Mouse (Mus musculus): ENCODE measurements around the gene Disp2. TPM values are rescaled to one million over a fixed set of nuclear protein-coding genes. Genes with fewer than 3 reads are reported as not detected.

The Disp2 gene
- polyA plus RNA-seq, 1 experiment from 2014 or later: 2.5 TPM

DNA sequence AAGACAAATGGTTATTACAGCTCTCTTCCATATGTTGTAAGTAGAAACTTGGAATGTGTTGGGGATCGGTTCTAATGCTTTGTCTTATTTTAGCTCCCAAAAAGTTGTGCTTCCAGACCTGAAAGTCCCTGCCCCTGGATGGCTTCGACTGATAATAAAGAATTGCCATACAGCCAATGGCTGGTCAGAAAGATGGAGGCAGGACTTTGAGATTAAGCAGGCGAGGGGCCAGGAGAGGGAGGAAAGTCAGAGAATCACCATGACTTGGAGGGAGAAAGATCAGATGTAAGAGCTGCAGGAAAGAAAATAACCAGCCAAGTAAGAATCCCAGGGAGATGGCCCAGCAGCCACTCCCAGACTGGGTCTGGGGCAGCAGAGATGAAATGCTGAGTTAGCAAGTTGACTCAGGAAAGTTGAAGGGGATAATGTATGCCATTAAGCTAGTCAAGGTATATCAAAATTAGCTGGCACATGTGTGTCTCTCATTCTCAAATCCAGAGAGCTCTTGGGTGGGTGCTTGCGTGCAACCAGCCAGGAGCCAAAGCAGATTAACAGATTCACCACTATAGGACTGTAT is 23.1 kb downstream of the Disp2 start:
- 69% methylated on average over 4 of the region's 4 CpGs for WGBS
- no peaks in the 10 kb centered on the region for H3K27me3 ChIP-seq (replicated peaks; ENCODE audit: control insufficient read depth, insufficient read depth, low read length)
- no peaks in the 10 kb centered on the region for H3K4me1 ChIP-seq (replicated peaks; ENCODE audit: control insufficient read depth, insufficient read depth, low read length)
- no peak overlapping the region for H3K4me2 ChIP-seq (replicated peaks; ENCODE audit: low read depth)
- H3K36me3 ChIP-seq (ENCODE audit: control insufficient read depth, insufficient read depth): no peaks in the 10 kb centered on the region
- no peak overlapping the region for H3K4me3 ChIP-seq (ENCODE audit: low read depth, low read length)
- no peak for ATAC-seq
- no peak for TF ChIP-seq CTCF (IDR thresholded peaks at IDR 0.05; ENCODE audit: low read depth)
- H3K27ac ChIP-seq (ENCODE audit: low read depth, low read length): no peak overlapping the region
- no peak overlapping the region for H3K9ac ChIP-seq (ENCODE audit: low read depth, low read length)
- H3K9me3 ChIP-seq (ENCODE audit: control insufficient read depth): no peaks in the 10 kb centered on the region

DNA sequence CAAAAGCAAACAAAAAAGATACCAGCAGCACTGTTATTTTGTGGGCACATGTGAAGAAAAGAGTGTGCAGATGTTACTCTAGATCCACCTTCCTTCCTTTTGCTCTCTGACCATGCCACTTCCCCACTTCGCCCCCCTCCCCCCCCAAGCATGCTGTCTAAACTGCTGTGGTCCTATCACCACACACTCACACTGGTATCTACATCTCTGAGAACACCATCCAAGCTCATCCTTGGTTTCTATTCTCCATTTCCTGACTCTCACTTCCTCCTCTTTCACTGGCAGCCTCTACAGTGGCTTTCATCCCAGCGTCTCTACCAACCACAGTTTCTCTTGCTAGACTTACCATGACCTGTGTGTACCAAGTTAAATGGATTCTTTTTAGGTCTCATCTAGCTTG is 25.0 kb downstream of the Disp2 start:
- no peak overlapping the region for H3K4me3 ChIP-seq (ENCODE audit: low read depth, low read length)
- no peak for ATAC-seq
- no peaks in the 10 kb centered on the region for H3K36me3 ChIP-seq (ENCODE audit: control insufficient read depth, insufficient read depth)
- no peaks in the 10 kb centered on the region for H3K9me3 ChIP-seq (ENCODE audit: control insufficient read depth)
- TF ChIP-seq CTCF (IDR thresholded peaks at IDR 0.05; ENCODE audit: low read depth): no peak
- no peaks in the 10 kb centered on the region for H3K4me1 ChIP-seq (replicated peaks; ENCODE audit: control insufficient read depth, insufficient read depth, low read length)
- no peak overlapping the region for H3K27ac ChIP-seq (ENCODE audit: low read depth, low read length)
- no peak overlapping the region for H3K4me2 ChIP-seq (replicated peaks; ENCODE audit: low read depth)
- no peak overlapping the region for H3K9ac ChIP-seq (ENCODE audit: low read depth, low read length)
- H3K27me3 ChIP-seq (replicated peaks; ENCODE audit: control insufficient read depth, insufficient read depth, low read length): no peaks in the 10 kb centered on the region
- WGBS: 81% methylated on average over 2 of the region's 2 CpGs

DNA sequence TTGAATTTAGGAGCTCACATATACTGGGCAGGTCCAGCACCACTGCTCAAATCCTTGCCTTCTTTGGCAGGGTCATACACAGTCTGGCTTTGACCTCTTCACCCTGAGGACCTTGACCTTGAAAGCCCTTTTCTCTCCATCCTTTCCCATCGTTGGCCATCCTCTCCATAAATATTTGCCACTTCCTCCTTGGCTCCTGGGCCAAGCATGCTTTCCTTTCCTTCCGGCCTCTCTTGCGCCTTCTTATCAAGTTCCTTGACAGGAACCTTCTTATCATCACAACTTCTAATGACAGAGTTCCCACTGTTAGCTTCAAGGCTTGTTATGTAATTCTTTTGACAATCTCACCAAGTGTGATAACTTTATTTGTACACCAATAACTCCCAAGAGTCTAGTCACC is 25.6 kb downstream of the Disp2 start:
- no peak for TF ChIP-seq CTCF (IDR thresholded peaks at IDR 0.05; ENCODE audit: low read depth)
- no peaks in the 10 kb centered on the region for H3K36me3 ChIP-seq (ENCODE audit: control insufficient read depth, insufficient read depth)
- ATAC-seq: no peak; the same call in 1 of the 2 replicates

DNA sequence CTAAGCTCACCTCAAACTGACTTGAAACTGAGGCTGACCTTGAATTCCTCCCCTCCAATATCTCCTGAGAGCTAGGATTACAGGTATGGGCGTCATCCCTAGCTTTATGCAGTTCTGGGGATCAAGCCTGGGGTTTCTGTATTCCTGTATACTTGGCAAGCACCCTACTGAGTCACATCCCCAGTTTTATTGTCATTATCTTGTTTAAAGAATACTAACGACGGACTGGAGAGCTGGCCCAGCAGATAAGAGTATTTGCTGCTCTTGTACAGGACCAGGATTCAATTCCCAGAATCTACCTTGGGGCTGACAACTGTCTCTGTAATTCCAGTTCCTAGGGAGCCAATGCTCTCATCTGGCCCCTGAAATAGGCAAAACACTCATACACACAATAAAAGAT is 26.2 kb downstream of the Disp2 start:
- H3K4me1 ChIP-seq (replicated peaks; ENCODE audit: control insufficient read depth, insufficient read depth, low read length): no peaks in the 10 kb centered on the region
- no peak for ATAC-seq
- no peaks in the 10 kb centered on the region for H3K27me3 ChIP-seq (replicated peaks; ENCODE audit: control insufficient read depth, insufficient read depth, low read length)
- H3K27ac ChIP-seq (ENCODE audit: low read depth, low read length): no peak overlapping the region
- no peak overlapping the region for H3K4me2 ChIP-seq (replicated peaks; ENCODE audit: low read depth)
- WGBS: 15% methylated on average over 3 of the region's 3 CpGs
- no peaks in the 10 kb centered on the region for H3K36me3 ChIP-seq (ENCODE audit: control insufficient read depth, insufficient read depth)
- H3K9ac ChIP-seq (ENCODE audit: low read depth, low read length): no peak overlapping the region
- H3K9me3 ChIP-seq (ENCODE audit: control insufficient read depth): no peaks in the 10 kb centered on the region
- no peak overlapping the region for H3K4me3 ChIP-seq (ENCODE audit: low read depth, low read length)
- no peak for TF ChIP-seq CTCF (IDR thresholded peaks at IDR 0.05; ENCODE audit: low read depth)

More for the DNA sequence above, 25.6 kb downstream of the Disp2 start:
- H3K27ac ChIP-seq (ENCODE audit: low read depth, low read length): no peak overlapping the region
- no peak overlapping the region for H3K4me3 ChIP-seq (ENCODE audit: low read depth, low read length)
- H3K27me3 ChIP-seq (replicated peaks; ENCODE audit: control insufficient read depth, insufficient read depth, low read length): no peaks in the 10 kb centered on the region
- no peak overlapping the region for H3K4me2 ChIP-seq (replicated peaks; ENCODE audit: low read depth)
- H3K9ac ChIP-seq (ENCODE audit: low read depth, low read length): no peak overlapping the region
- WGBS: 21% methylated on average over 3 of the region's 3 CpGs
- H3K9me3 ChIP-seq (ENCODE audit: control insufficient read depth): no peaks in the 10 kb centered on the region
- no peaks in the 10 kb centered on the region for H3K4me1 ChIP-seq (replicated peaks; ENCODE audit: control insufficient read depth, insufficient read depth, low read length)

DNA sequence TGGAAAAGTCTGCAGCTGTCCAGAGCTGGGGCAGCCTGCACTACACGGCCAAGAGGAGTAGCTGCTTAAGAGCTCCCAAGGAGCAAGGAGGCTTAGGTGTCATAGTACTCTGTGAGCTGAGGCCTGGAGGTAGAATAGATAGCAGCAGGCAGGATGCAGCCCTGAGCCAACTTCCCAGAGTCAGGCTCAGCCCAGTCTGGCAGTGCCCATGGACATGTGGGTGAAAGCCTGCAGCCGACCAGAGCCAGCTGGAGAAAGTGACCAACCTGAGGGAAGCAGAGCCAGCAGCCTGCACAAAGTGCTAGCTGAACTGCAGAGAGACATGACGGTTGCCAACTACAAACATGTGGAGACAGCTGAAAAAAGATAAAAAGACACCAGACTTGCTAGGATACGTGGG is 27.3 kb downstream of the Disp2 start:
- no peak overlapping the region for H3K27ac ChIP-seq (ENCODE audit: low read depth, low read length)
- no peaks in the 10 kb centered on the region for H3K4me1 ChIP-seq (replicated peaks; ENCODE audit: control insufficient read depth, insufficient read depth, low read length)
- no peak overlapping the region for H3K4me3 ChIP-seq (ENCODE audit: low read depth, low read length)
- no peaks in the 10 kb centered on the region for H3K27me3 ChIP-seq (replicated peaks; ENCODE audit: control insufficient read depth, insufficient read depth, low read length)
- no peaks in the 10 kb centered on the region for H3K36me3 ChIP-seq (ENCODE audit: control insufficient read depth, insufficient read depth)
- no peak overlapping the region for H3K4me2 ChIP-seq (replicated peaks; ENCODE audit: low read depth)
- TF ChIP-seq CTCF (IDR thresholded peaks at IDR 0.05; ENCODE audit: low read depth): no peak
- WGBS: 71% methylated on average over 4 of the region's 4 CpGs
- no peak for ATAC-seq
- no peak overlapping the region for H3K9ac ChIP-seq (ENCODE audit: low read depth, low read length)
- H3K9me3 ChIP-seq (ENCODE audit: control insufficient read depth): no peaks in the 10 kb centered on the region

DNA sequence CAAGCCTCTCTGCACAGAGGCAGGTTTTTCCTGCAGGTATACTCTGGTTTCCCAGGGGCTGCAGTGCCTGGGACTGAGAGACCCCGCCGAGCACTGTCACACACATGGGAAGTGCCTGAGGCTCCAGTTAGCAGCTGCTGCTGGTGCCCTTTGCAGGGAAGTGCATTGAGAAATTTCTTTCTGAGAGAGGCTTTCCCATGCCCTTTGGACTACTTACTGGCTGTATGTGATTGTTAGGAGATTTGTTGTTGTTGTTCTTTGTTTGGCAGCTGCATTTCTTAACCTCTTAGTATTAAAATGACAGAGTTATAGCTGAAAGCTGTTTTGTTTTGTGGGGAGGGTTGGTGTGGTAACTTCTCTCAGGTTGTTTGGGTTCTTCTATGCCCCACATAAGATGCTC is 31.3 kb downstream of the Disp2 start:
- no peak for ATAC-seq
- Histone ChIP-seq H3K4me1 (replicated peaks; ENCODE audit: control insufficient read depth, insufficient read depth, low read length) (peaks cover 7% of the 10 kb centered on the region), H3K4me2 (replicated peaks; ENCODE audit: low read depth) (no peak overlapping the region), H3K4me3 (ENCODE audit: low read depth, low read length) (no peak overlapping the region), H3K27me3 (replicated peaks; ENCODE audit: control insufficient read depth, insufficient read depth, low read length) (no peaks in the 10 kb centered on the region), H3K9me3 (ENCODE audit: control insufficient read depth) (no peaks in the 10 kb centered on the region), H3K27ac (ENCODE audit: low read depth, low read length) (no peak overlapping the region), H3K9ac (ENCODE audit: low read depth, low read length) (no peak overlapping the region), H3K36me3 (ENCODE audit: control insufficient read depth, insufficient read depth) (no peaks in the 10 kb centered on the region)
- 21% methylated on average over 2 of the region's 2 CpGs for WGBS
- no peak for TF ChIP-seq CTCF (IDR thresholded peaks at IDR 0.05; ENCODE audit: low read depth)

DNA sequence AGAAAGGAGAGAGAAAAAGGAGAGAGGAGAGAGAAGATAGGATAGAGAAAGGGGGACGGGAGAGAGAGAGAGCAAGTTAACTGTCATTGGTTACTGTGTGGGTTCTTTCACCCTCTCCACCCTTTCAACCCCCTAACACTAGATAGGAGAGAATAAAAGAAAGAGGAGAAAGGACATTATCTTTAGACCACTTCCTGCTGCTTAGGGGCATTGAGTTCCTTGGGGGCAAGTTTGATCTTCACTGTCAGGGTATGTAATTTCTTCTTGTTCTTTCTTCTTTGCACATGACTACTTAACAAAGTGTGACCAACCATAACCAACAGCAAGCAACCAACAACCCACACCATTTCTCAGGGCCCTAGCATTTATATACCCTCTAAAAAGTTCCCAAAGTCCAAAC is 33.2 kb downstream of the Disp2 start:
- Histone ChIP-seq H3K4me1 (replicated peaks; ENCODE audit: control insufficient read depth, insufficient read depth, low read length) (peaks cover 7% of the 10 kb centered on the region), H3K9ac (ENCODE audit: low read depth, low read length) (no peak overlapping the region), H3K36me3 (ENCODE audit: control insufficient read depth, insufficient read depth) (peaks cover 7% of the 10 kb centered on the region), H3K4me3 (ENCODE audit: low read depth, low read length) (no peak overlapping the region), H3K27me3 (replicated peaks; ENCODE audit: control insufficient read depth, insufficient read depth, low read length) (no peaks in the 10 kb centered on the region), H3K9me3 (ENCODE audit: control insufficient read depth) (no peaks in the 10 kb centered on the region), H3K4me2 (replicated peaks; ENCODE audit: low read depth) (no peak overlapping the region), H3K27ac (ENCODE audit: low read depth, low read length) (no peak overlapping the region)
- no peak for ATAC-seq
- no peak for TF ChIP-seq CTCF (IDR thresholded peaks at IDR 0.05; ENCODE audit: low read depth)
- WGBS: 59% methylated on average over 1 of the region's 1 CpGs

Measured in intestine, postnatal 0 days (tissue).